Mouse (Mus musculus): ENCODE results near the gene Znhit3.

DNA sequence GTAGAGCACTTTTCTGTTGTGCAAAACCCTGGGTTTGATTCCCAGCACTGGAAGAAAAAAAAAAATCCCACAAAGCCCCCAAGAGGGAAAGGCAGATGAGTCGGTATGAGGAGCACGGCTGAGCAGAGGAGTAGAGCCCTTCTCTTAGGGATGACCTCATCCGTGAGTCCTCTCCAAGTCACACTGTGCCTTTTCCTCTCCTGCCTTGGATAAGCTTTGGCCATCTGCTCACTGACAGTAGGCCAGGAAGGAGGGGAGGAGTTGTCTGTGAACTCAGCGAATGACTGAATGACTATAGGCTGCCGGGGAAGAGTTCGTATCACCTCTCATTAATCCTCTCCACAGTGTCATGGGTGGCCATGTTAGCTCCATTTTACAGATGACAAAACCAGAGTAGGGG is 44.6 kb upstream of the Znhit3 start:
- TF ChIP-seq CTCF (IDR thresholded peaks at IDR 0.05; ENCODE audit: low read depth, low read length) (no peak), TAL1 (conservative IDR thresholded peaks at IDR 0.05; ENCODE audit: low read depth, low read length) (no peak), POLR2AphosphoS5 (IDR thresholded peaks at IDR 0.05; ENCODE audit: insufficient replicate concordance, low read depth, low read length) (no peak)
